Mouse (Mus musculus): ENCODE data around the gene Spata2.

Gene Spata2

DNA sequence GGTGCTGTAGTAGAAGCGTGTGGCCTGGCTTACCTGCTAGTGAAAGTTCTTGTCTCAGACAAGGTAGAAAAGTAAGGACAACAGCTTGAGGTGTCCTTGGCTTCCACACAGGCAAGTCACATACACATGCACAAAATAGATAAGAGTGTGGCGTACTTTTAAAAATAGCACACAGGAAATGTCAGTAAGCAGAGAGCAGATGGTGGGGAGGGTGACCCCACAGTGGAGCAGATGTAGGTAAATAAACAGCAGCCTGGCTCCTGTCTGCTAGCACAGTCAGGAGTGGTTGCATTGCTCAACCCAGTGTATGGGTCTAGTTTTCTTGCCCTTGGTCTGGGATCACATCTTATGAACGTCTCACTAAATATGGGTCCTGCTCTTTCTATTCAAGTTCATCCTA, 17.8 kb upstream of the Spata2 start:
- DNase-seq (ENCODE audit: extremely low spot score, low spot score): no peak

DNA sequence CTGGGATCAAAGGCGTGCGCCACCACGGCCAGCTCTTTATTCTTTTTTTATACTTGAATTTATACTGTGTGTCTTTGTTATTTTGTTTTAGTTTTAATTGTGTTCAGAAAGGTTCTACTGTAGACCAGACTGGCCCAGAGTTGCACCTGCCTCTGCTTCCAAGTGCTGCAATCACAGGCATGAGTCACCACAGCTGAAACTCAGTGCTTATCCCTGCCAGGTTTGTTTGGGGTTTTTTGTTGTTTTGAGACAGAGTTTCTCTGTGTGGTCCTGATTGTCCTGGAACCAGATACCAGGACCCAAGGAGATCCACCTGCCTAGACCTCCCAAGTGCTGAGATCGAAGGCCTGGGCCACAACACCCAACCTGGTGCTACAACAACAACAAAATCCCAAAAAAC, 15.9 kb upstream of the Spata2 start:
- DNase-seq (ENCODE audit: extremely low spot score, low spot score): no peak

DNA sequence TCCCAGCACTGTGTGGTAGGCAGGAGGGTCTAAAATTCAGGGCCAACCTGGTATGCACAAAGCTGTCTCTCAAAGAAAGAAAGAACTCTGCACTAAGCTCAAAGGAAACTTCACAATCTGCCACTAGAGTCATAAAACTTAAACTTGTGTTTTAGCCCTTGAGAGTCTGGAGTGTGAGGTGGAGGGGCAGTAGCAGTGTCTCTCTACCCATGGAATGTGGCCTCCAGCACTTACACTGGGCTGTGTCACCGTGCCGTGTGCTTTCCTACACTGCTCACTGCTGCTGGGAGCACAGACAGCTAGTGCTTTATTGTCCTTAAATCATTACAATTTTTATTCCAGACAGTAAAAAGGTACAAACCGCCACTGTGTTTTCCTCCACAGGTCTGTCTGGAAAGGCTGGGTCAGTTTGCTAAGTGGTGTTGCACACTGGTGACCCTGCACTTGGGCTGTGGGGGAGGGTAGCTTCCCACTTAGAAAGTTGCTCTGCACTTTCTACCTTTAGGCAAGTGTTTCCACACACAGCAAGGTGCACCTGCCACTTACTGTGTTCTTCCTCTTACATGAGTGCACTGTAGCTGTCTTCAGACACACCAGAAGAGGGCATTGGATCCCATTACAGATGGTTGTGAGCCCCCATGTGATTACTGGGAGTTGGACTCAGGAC, 15.2 kb upstream of the Spata2 start:
- DNase-seq (ENCODE audit: extremely low spot score, low spot score): no peak

DNA sequence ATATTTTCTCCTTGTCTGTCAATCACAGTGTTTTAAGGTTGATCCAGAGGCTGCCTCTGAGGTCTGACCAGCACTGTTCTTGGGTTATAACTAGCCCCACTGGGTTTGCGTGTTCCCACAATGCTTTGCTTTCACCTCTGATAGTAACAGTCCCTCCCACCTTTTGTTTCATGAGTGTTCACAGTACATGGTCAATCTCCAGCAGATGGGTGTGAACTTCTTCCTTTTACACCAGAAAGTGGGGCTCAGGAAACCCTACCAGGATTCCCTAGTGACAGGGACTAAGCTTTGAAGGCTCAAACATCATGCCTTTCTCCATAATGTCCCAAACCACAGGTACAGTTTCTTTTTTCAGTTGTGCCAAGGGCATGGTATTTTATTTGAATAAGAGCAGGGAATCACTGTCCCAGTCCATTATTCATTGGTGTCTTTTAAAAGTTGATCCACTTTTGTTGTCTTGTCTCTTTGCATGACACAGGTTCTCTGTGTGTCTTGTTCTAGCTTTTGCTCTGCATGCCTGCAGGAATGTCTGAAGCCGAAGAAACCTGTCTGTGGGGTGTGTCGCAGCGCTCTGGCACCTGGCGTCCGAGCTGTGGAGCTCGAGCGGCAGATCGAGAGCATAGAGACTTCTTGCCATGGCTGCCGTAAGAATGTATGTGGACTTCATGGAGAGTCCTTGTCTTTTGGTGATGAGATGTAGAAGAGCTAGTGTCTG, 14.0 kb upstream of the Spata2 start:
- DNase-seq (ENCODE audit: extremely low spot score, low spot score): no peak

DNA sequence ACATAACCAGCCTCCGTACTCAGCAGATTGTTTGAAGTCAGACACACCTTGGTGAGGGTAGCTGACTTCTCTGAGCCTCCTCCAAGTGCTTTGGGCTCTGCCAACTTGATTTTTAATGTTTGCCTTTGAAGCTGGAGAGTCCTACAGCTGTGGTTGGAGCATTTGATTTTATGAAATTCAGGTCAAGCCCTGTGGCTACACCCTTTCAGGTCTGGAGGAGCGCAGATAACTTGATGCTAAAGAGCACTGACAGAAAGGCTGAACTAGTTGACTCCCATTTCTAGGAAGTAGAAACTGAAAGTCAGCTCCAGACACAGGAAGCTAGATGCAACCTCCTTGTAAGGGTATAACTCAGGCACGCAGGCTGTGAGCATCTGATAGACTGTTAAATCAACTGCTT, 12.4 kb upstream of the Spata2 start:
- DNase-seq (ENCODE audit: extremely low spot score, low spot score): no peak

- peak; percentile 62 for DNase-seq (ENCODE audit: extremely low spot score, low spot score)
These were observed 11.2 kb upstream of the Spata2 start for GRCm38 (mm10) chr2:167503896-167504349.

GRCm38 (mm10) chr2:167503253-167503895, 10.7 kb upstream of the Spata2 start:
- peak; percentile 89 for DNase-seq (ENCODE audit: extremely low spot score, low spot score)

- no peak for DNase-seq (ENCODE audit: extremely low spot score, low spot score)
These were observed 10.0 kb upstream of the Spata2 start for GRCm38 (mm10) chr2:167502554-167503252.

DNA sequence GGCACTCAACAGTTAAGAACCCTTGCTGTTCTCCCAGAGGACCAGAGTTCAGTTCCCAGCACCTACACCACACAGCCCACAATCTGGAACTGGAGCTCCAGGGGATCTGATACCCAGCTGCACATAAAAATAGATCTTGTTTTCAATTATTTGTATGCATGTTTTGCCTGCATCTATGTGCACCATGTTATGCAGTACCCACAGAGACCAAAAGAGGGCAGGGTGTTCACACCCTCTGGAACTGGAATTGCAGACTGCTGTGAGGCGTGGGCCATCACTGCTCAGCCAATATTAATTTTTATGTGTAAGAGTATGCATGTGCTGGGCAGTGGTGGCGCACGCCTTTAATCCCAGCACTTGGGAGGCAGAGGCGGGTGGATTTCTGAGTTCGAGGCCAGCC, 4.6 kb upstream of the Spata2 start:
- no peak for DNase-seq (ENCODE audit: extremely low spot score, low spot score)

DNA sequence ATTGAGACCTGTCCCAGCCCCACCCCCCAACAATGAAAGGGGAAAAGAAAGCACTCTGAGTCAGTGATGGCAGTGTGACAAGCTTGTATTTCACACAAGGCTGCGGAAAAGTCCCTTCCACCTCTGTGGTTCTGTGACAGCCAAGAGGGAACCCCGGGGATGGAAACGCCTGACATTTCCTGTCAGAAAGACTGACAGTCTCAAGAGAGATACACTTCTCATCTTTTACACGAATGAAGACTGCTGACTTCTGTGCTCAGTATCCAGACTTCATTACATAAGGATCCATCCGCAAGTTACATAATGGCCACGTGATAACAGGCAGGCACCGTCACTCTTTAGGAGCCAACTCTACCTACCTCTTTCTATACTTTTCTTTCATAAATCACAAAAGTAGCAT, 3.8 kb upstream of the Spata2 start:
- DNase-seq (ENCODE audit: extremely low spot score, low spot score): no peak

GRCm38 (mm10) chr2:167491757-167492708, 654 bp downstream of the Spata2 start, which contains the start of gene Rnf114:
Gene Rnf114, plus strand, starts transcription at chr2:167492645.
- no peak for DNase-seq (ENCODE audit: extremely low spot score, low spot score)

DNA sequence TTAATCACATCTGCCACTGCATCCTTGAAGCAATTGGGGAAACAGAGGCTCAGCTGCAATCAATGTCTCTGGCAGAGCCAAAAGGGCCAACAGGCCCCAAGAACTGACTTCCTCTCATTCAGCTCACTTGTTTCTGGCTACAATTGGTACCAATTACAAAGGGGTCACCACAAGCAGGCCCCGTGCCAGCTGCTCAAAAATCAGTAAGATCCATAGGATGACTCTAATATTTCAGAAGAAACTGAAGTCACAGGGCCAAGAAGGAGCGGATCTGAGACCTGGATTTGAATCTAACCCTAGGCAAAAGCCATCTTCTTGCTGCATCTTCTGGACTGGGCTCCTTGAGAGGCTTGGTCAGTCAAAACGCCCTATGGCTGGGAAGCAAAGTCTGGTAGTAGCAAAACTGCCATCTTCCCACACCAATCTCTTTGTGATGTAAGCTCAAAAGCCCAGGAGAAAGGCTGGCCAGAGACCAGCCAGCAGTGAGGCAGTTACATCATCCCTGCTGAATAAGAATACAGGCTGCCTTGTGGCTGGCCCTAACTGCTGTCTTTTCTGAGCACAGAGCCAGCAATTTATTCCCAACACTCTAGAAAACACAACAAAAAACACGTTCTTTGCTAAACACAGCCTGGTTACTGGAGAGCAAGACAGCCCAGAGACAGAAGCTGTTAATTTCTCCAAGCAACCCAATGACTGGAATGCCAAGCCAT, 1.7 kb downstream of the Spata2 start:
- DNase-seq (ENCODE audit: extremely low spot score, low spot score): no peak

GRCm38 (mm10) chr2:167487994-167488393, 4.7 kb downstream of the Spata2 start:
- no peak for DNase-seq (ENCODE audit: extremely low spot score, low spot score)

- no peak for DNase-seq (ENCODE audit: extremely low spot score, low spot score)
These were observed 5.1 kb downstream of the Spata2 start for GRCm38 (mm10) chr2:167487551-167487950.

DNA sequence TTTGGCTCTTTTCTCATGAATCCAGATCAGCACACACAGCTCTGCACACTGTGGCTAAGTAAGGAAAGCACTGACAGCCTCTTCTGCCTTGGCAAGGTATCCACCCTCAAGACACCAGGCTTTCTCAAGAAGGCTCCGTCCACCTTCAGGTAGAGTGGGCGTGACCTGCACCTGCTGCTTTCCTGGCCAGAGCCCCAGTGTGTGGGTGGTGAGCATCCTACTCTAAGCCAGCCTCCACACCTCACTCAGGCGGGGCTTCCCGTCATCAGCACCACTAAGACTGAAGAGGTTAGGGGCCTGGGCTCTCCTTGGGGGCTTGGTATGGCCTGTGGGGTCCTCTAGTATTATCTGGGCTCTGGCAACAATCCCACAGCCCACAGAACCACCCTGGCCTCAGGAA, 6.1 kb downstream of the Spata2 start:
- no peak for DNase-seq (ENCODE audit: extremely low spot score, low spot score)

- DNase-seq (ENCODE audit: extremely low spot score, low spot score): no peak
These were observed 6.9 kb downstream of the Spata2 start for GRCm38 (mm10) chr2:167485501-167486377.

DNA sequence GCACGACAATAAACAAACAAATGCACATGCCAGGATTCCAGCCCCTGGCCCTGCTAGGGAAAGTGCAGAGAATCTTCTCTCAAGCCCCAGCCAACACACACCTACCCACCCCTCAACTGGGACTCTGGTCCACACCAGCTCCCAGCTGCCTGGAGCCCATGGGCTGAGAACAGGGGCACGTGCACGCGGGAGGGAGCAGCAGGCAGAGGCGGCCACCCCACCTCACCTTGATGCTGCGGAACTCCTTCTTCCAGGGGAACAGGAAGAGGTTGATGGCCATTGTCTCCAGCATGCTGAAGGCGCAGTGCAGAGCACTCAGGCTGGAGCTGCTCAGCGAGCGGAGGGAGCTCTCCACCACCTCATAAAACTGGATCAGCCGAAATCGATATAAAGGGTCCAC, 7.8 kb downstream of the Spata2 start:
- DNase-seq (ENCODE audit: extremely low spot score, low spot score): no peak

GRCm38 (mm10) chr2:167483827-167484410, 8.8 kb downstream of the Spata2 start:
- DNase-seq (ENCODE audit: extremely low spot score, low spot score): no peak

Data from neural tube, embryonic 10.5 days (tissue).